Mouse (Mus musculus) forebrain, embryonic 15.5 days (tissue): Measurements from ENCODE around the gene Rapgef2. TPM values are rescaled to one million over a fixed set of nuclear protein-coding genes. Genes with fewer than 3 reads are reported as not detected.

Experiments used
- ATAC-seq: fragments of 200-750 bp; cut with Nextera tagmentation; replicated peaks from 2 replicates; pipeline ENCODE4 v1.8.0; 2017; ENCODE audit warnings: mild to moderate bottlenecking, moderate TSS enrichment, moderate library complexity
- H3K27ac ChIP-seq: fragments of 300-500 bp; sonication (generic); replicated peaks from 2 replicates; pipeline ENCODE4 v1.5.1; 2015; ENCODE audit warnings: mild to moderate bottlenecking, inconsistent platforms
- H3K27me3 ChIP-seq: fragments of 300-500 bp; sonication (generic); 2 replicates; pipeline ENCODE4 v1.6.1; 2015; ENCODE audit warnings: inconsistent platforms
- H3K36me3 ChIP-seq: fragments of 300-500 bp; sonication (generic); 2 replicates; pipeline ENCODE4 v1.6.1; 2015; ENCODE audit warnings: mild to moderate bottlenecking, inconsistent platforms
- H3K4me1 ChIP-seq: fragments of 300-500 bp; sonication (generic); 2 replicates; pipeline ENCODE4 v1.6.1; 2015; ENCODE audit warnings: inconsistent platforms
- H3K4me2 ChIP-seq: fragments of 300-500 bp; sonication (generic); replicated peaks from 2 replicates; pipeline ENCODE4 v1.6.1; 2015; ENCODE audit warnings: mild to moderate bottlenecking, inconsistent platforms
- H3K4me3 ChIP-seq: fragments of 300-500 bp; sonication (generic); 2 replicates; pipeline ENCODE4 v1.5.1; 2015; ENCODE audit warnings: mild to moderate bottlenecking, inconsistent platforms
- H3K9ac ChIP-seq: fragments of 300-500 bp; sonication (generic); replicated peaks from 2 replicates; pipeline ENCODE4 v1.6.1; 2015; ENCODE audit warnings: mild to moderate bottlenecking, inconsistent platforms
- H3K9me3 ChIP-seq: fragments of 300-500 bp; sonication (generic); 2 replicates; pipeline ENCODE4 v1.6.1; 2016; ENCODE audit warnings: inconsistent platforms
- WGBS: fragments of 180-500 bp; shearing (Covaris S2); methylation state at CpG from one replicate; pipeline ENCODE4 v1.1.7; 2015; ENCODE audit warnings: mixed read lengths; 5-methylcytosine and 5-hydroxymethylcytosine counted together
- polyA plus RNA-seq: library from polyadenylated mRNA; unstranded; fragments of >200 nt; fragmentation: Nextera tagmentation; extraction: Ambion mirVana; gene quantifications from 2 replicates; pipeline ENCODE4 v1.2.1, GENCODE M21; 2015

Rapgef2 gene
- polyA plus RNA-seq, 1 experiment from 2014 or later: 11.8 TPM

- Histone ChIP-seq H3K9me3 (no peaks in the 10 kb centered on the region), H3K4me3 (no peak overlapping the region), H3K9ac (no peak overlapping the region), H3K4me1 (peaks cover 24% of the 10 kb centered on the region), H3K36me3 (no peaks in the 10 kb centered on the region), H3K4me2 (no peak overlapping the region), H3K27me3 (no peaks in the 10 kb centered on the region), H3K27ac (no peak overlapping the region)
- WGBS: 73% methylated on average over 12 of the region's 12 CpGs
- no peak for ATAC-seq
Observed at GRCm38 (mm10) chr3:79242922-79243705, 43.2 kb downstream of the Rapgef2 start.

- H3K9me3 ChIP-seq: no peaks in the 10 kb centered on the region
- WGBS: 84% methylated on average over 8 of the region's 8 CpGs
- H3K4me3 ChIP-seq: no peak overlapping the region
- H3K4me1 ChIP-seq: peaks cover 17% of the 10 kb centered on the region
- no peak overlapping the region for H3K9ac ChIP-seq
- no peak overlapping the region for H3K4me2 ChIP-seq
- no peak overlapping the region for H3K27ac ChIP-seq
- H3K36me3 ChIP-seq: no peaks in the 10 kb centered on the region
- no peak for ATAC-seq
- no peaks in the 10 kb centered on the region for H3K27me3 ChIP-seq
Observed at GRCm38 (mm10) chr3:79242298-79242697, 44.0 kb downstream of the Rapgef2 start.

- Histone ChIP-seq H3K4me3 (no peak overlapping the region), H3K4me1 (peaks cover 10% of the 10 kb centered on the region; the same call in 1 of the 2 replicates), H3K27ac (no peak overlapping the region), H3K9me3 (no peaks in the 10 kb centered on the region), H3K4me2 (no peak overlapping the region), H3K27me3 (no peaks in the 10 kb centered on the region), H3K9ac (no peak overlapping the region), H3K36me3 (no peaks in the 10 kb centered on the region)
- ATAC-seq: no peak
- WGBS: 85% methylated on average over 6 of the region's 6 CpGs
Observed at GRCm38 (mm10) chr3:79239066-79239462, 47.3 kb downstream of the Rapgef2 start.

- Histone ChIP-seq H3K9ac (no peak overlapping the region), H3K4me3 (no peak overlapping the region), H3K27me3 (no peaks in the 10 kb centered on the region), H3K9me3 (no peaks in the 10 kb centered on the region), H3K4me1 (peaks cover 14% of the 10 kb centered on the region; the same call in 1 of the 2 replicates), H3K36me3 (no peaks in the 10 kb centered on the region), H3K4me2 (no peak overlapping the region), H3K27ac (no peak overlapping the region)
- 67% methylated on average over 4 of the region's 4 CpGs for WGBS
- ATAC-seq: no peak
Observed at GRCm38 (mm10) chr3:79238456-79239065, 47.8 kb downstream of the Rapgef2 start.

GRCm38 (mm10) chr3:79237619-79238342 is 48.5 kb downstream of the Rapgef2 start:
- no peak overlapping the region for H3K4me3 ChIP-seq
- no peak for ATAC-seq
- H3K27ac ChIP-seq: no peak overlapping the region
- no peaks in the 10 kb centered on the region for H3K9me3 ChIP-seq
- no peak overlapping the region for H3K4me2 ChIP-seq
- H3K36me3 ChIP-seq: no peaks in the 10 kb centered on the region
- H3K27me3 ChIP-seq: no peaks in the 10 kb centered on the region
- WGBS: 83% methylated on average over 9 of the region's 9 CpGs
- H3K9ac ChIP-seq: no peak overlapping the region
- H3K4me1 ChIP-seq: peaks cover 14% of the 10 kb centered on the region; the same call in 1 of the 2 replicates

DNA sequence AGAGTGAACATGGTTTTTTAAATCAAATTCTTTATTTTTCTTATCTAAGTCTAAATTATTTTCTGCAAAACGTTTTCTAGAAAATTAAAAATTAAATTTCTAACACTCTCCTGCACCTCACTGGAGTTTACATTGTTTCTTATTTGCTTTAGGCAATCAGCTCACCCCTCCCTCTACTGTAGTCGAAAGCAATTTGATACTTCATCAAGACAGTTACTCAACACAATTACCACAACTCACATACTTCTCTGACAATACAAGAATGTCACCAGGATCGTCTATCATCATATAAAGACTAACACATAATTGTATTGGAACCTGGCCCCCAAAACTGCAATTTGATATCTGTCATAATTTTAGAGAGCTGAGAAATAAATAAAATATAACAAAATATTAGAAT is 51.8 kb downstream of the Rapgef2 start:
- no peaks in the 10 kb centered on the region for H3K36me3 ChIP-seq
- peaks cover 12% of the 10 kb centered on the region for H3K4me1 ChIP-seq
- no peaks in the 10 kb centered on the region for H3K9me3 ChIP-seq
- no peak overlapping the region for H3K4me2 ChIP-seq
- H3K9ac ChIP-seq: no peak overlapping the region
- H3K4me3 ChIP-seq: no peak overlapping the region
- ATAC-seq: no peak
- WGBS: 74% methylated on average over 3 of the region's 3 CpGs
- no peaks in the 10 kb centered on the region for H3K27me3 ChIP-seq
- no peak overlapping the region for H3K27ac ChIP-seq

GRCm38 (mm10) chr3:79233478-79234415 is 52.6 kb downstream of the Rapgef2 start:
- no peak overlapping the region for H3K9ac ChIP-seq
- H3K36me3 ChIP-seq: no peaks in the 10 kb centered on the region
- WGBS: 69% methylated on average over 13 of the region's 13 CpGs
- peaks cover 14% of the 10 kb centered on the region for H3K4me1 ChIP-seq
- no peak overlapping the region for H3K4me2 ChIP-seq
- ATAC-seq: no peak
- H3K27ac ChIP-seq: no peak overlapping the region
- H3K9me3 ChIP-seq: no peaks in the 10 kb centered on the region
- no peak overlapping the region for H3K4me3 ChIP-seq
- H3K27me3 ChIP-seq: no peaks in the 10 kb centered on the region

DNA sequence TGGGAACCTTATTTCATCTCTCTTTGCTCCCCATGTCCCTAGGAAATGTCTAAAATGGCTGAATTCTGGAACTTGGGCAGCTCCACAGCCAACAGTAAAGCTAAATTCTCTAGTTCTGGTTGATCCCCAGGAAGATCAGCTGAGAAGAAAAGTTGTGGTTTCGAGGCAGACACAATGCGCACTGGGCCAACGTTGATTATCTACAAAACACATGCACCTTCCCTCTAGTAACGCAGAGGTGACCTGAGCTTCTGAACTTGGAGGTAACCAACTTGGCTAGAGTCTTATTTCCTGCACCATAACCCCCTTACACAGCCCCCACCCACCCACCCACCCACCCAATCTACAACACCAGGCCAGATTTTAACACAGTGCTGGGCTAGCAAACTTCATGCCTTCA is 55.6 kb downstream of the Rapgef2 start:
- ATAC-seq: no peak
- 99% methylated on average over 4 of the region's 4 CpGs for WGBS
- no peak overlapping the region for H3K4me3 ChIP-seq
- no peak overlapping the region for H3K9ac ChIP-seq
- H3K27ac ChIP-seq: no peak overlapping the region
- H3K27me3 ChIP-seq: no peaks in the 10 kb centered on the region
- H3K36me3 ChIP-seq: no peaks in the 10 kb centered on the region
- no peak overlapping the region for H3K4me2 ChIP-seq
- H3K4me1 ChIP-seq: peaks cover 23% of the 10 kb centered on the region
- no peaks in the 10 kb centered on the region for H3K9me3 ChIP-seq

GRCm38 (mm10) chr3:79229546-79229945 is 56.8 kb downstream of the Rapgef2 start:
- Histone ChIP-seq H3K9me3 (no peaks in the 10 kb centered on the region), H3K27ac (no peak overlapping the region), H3K9ac (no peak overlapping the region), H3K4me3 (no peak overlapping the region), H3K27me3 (no peaks in the 10 kb centered on the region), H3K36me3 (no peaks in the 10 kb centered on the region), H3K4me1 (peaks cover 24% of the 10 kb centered on the region), H3K4me2 (no peak overlapping the region)
- no peak for ATAC-seq
- WGBS: 86% methylated on average over 6 of the region's 6 CpGs

- Histone ChIP-seq H3K4me2 (no peak overlapping the region), H3K4me1 (peaks cover 21% of the 10 kb centered on the region), H3K4me3 (no peak overlapping the region), H3K27me3 (no peaks in the 10 kb centered on the region), H3K9me3 (no peaks in the 10 kb centered on the region), H3K36me3 (no peaks in the 10 kb centered on the region), H3K9ac (no peak overlapping the region), H3K27ac (no peak overlapping the region)
- ATAC-seq: no peak
Observed at GRCm38 (mm10) chr3:79228304-79228703, 58.0 kb downstream of the Rapgef2 start.

DNA sequence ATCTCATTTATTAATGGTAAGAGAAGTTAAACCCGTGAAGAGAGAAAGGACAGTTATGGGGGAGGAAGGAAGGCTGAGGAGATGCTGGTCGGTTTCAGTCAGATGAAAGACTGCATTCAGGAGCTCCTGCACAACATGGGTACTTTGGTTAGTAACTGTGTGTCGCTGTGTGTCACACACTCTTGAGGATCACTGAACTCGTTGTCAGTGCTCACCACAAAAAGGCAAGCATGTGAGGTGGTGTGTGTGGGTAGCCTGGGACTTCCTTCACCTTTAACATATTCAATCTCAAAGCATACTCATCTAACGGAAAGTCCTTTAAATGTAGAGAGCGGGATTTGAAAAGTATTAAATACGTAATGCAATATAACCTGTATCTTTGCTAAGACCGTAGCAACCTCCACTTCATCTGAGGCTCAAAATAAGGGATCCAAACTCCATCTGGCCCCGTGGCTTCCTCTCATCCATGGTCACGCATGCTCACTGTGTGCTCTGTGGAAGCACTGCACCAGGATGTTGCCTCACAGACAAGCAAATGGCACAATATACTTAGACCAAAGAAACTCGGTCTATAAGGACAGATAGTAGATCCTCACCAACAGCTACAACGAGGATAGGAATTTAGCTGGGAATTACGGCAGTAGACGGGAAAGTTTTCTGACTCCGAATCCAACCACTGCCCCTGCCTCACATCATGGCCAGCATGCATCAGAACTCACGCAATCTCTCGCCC is 58.8 kb downstream of the Rapgef2 start:
- WGBS: 88% methylated on average over 17 of the region's 17 CpGs
- Histone ChIP-seq H3K27ac (no peak overlapping the region), H3K4me1 (peaks cover 21% of the 10 kb centered on the region), H3K9ac (no peak overlapping the region), H3K4me2 (no peak overlapping the region), H3K4me3 (no peak overlapping the region), H3K27me3 (no peaks in the 10 kb centered on the region), H3K36me3 (no peaks in the 10 kb centered on the region), H3K9me3 (no peaks in the 10 kb centered on the region)
- ATAC-seq: no peak
